Mouse (Mus musculus): ENCODE results near the gene Fhit. TPM values are rescaled to one million over a fixed set of nuclear protein-coding genes. Genes with fewer than 3 reads are reported as not detected.
A peak's percentile ranks its signal among the peaks of the same experiment; 100 is the strongest.

Gene Fhit
- polyA plus RNA-seq, 1 experiment from 2014 or later = 7.6 TPM

DNA sequence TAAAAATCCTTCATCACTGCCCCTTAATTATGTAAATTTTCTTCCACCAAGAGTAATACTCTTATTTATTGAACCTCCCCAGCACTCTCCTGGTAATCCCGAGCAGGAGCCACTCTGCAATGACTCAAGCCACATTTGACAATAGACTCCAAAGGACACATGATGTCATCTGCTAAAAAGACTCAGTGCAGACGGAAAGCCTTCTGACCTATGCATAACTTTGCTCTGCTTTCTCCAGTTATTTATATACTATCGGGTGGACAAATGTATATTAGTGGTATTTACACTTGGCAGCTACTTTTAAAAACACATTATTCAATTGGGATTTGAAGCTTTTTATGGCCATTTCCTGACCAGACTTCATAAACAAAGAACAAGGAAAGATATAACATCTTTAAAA, 304.2 kb downstream of the Fhit start:
- ATAC-seq = no peak
- no peak overlapping the region for H3K4me3 ChIP-seq (replicated peaks; ENCODE audit: low read length)
- H3K27ac ChIP-seq (ENCODE audit: low read length) = no peak overlapping the region
- no peaks in the 10 kb centered on the region for H3K9me3 ChIP-seq (ENCODE audit: control insufficient read depth, low read length)
- no peaks in the 10 kb centered on the region for H3K36me3 ChIP-seq (ENCODE audit: control insufficient read depth, insufficient read depth)
- no peaks in the 10 kb centered on the region for H3K27me3 ChIP-seq (replicated peaks; ENCODE audit: control insufficient read depth, insufficient read depth, low read length)
- H3K4me2 ChIP-seq (ENCODE audit: low read length) = no peak overlapping the region
- no peak overlapping the region for H3K9ac ChIP-seq (replicated peaks; ENCODE audit: low read depth, low read length)
- H3K4me1 ChIP-seq (replicated peaks; ENCODE audit: control insufficient read depth, insufficient read depth, low read length) = no peaks in the 10 kb centered on the region
- WGBS = 64% methylated on average over 3 of the region's 3 CpGs

GRCm38 (mm10) chr14:10851936-10852335, 309.9 kb downstream of the Fhit start:
- Histone ChIP-seq H3K27me3 (replicated peaks; ENCODE audit: control insufficient read depth, insufficient read depth, low read length) (no peaks in the 10 kb centered on the region), H3K4me1 (replicated peaks; ENCODE audit: control insufficient read depth, insufficient read depth, low read length) (no peaks in the 10 kb centered on the region), H3K36me3 (ENCODE audit: control insufficient read depth, insufficient read depth) (no peaks in the 10 kb centered on the region), H3K27ac (ENCODE audit: low read length) (no peak overlapping the region), H3K4me3 (replicated peaks; ENCODE audit: low read length) (no peak overlapping the region), H3K4me2 (ENCODE audit: low read length) (no peak overlapping the region), H3K9ac (replicated peaks; ENCODE audit: low read depth, low read length) (no peak overlapping the region), H3K9me3 (ENCODE audit: control insufficient read depth, low read length) (no peaks in the 10 kb centered on the region)
- WGBS = 87% methylated on average over 1 of the region's 1 CpGs
- ATAC-seq = no peak

DNA sequence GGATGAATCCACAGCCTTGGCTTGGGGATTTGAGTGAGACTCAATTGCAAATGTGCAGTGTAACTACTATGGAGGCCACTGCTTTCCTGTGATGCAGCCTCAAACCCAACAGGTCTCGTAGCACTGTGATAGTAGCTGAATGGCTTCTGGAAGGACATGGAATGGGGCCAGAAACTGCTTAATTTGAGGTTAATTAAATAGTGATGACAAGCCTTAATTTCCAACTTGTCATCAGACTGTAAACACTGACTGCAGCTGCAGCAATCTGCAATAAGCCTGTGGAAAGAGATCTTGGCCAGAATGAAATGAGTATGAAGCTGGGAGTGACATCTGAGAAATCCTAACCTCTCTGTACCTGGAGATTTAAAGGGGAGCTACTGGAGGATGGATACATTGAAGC, 325.8 kb downstream of the Fhit start:
- 0 out of 2 replicates have a peak, but pooled peaks cover 6% of the 10 kb centered on the region for H3K4me1 ChIP-seq (replicated peaks; ENCODE audit: control insufficient read depth, insufficient read depth, low read length)
- H3K9ac ChIP-seq (replicated peaks; ENCODE audit: low read depth, low read length) = no peak overlapping the region
- WGBS = 26% methylated on average over 1 of the region's 1 CpGs
- H3K27ac ChIP-seq (ENCODE audit: low read length) = no peak overlapping the region
- H3K36me3 ChIP-seq (ENCODE audit: control insufficient read depth, insufficient read depth) = no peaks in the 10 kb centered on the region
- ATAC-seq = peak; percentile 68
- no peaks in the 10 kb centered on the region for H3K27me3 ChIP-seq (replicated peaks; ENCODE audit: control insufficient read depth, insufficient read depth, low read length)
- no peak overlapping the region for H3K4me3 ChIP-seq (replicated peaks; ENCODE audit: low read length)
- no peak overlapping the region for H3K4me2 ChIP-seq (ENCODE audit: low read length)
- no peaks in the 10 kb centered on the region for H3K9me3 ChIP-seq (ENCODE audit: control insufficient read depth, low read length)

DNA sequence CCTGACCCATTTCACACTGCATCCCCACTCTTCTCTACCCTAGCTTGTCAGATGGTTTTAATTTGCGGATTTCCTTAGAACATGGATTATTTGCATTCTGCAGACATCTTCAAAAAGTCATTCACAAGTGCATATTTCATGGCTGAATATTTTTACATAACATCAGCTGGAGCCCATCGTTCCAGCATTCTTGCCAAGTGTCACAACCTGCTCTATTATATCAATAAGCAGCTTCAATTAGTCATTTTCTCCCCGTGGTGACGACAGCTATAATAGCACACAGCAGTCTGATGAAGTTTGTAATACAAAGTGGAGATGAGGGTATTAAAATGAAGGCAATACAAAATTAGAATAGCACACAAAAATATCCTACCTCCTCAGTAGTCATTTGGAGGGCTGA, 337.0 kb downstream of the Fhit start:
- Histone ChIP-seq H3K4me2 (ENCODE audit: low read length) (no peak overlapping the region), H3K4me3 (replicated peaks; ENCODE audit: low read length) (no peak overlapping the region), H3K36me3 (ENCODE audit: control insufficient read depth, insufficient read depth) (no peaks in the 10 kb centered on the region), H3K9me3 (ENCODE audit: control insufficient read depth, low read length) (no peaks in the 10 kb centered on the region), H3K9ac (replicated peaks; ENCODE audit: low read depth, low read length) (no peak overlapping the region), H3K27ac (ENCODE audit: low read length) (no peak overlapping the region), H3K27me3 (replicated peaks; ENCODE audit: control insufficient read depth, insufficient read depth, low read length) (no peaks in the 10 kb centered on the region), H3K4me1 (replicated peaks; ENCODE audit: control insufficient read depth, insufficient read depth, low read length) (no peaks in the 10 kb centered on the region)
- peak; percentile 78 for ATAC-seq
- WGBS = 18% methylated on average over 4 of the region's 4 CpGs

GRCm38 (mm10) chr14:10813551-10813950, 348.3 kb downstream of the Fhit start:
- no peak overlapping the region for H3K4me3 ChIP-seq (replicated peaks; ENCODE audit: low read length)
- H3K36me3 ChIP-seq (ENCODE audit: control insufficient read depth, insufficient read depth) = no peaks in the 10 kb centered on the region
- H3K4me1 ChIP-seq (replicated peaks; ENCODE audit: control insufficient read depth, insufficient read depth, low read length) = no peaks in the 10 kb centered on the region
- H3K9ac ChIP-seq (replicated peaks; ENCODE audit: low read depth, low read length) = no peak overlapping the region
- H3K9me3 ChIP-seq (ENCODE audit: control insufficient read depth, low read length) = no peaks in the 10 kb centered on the region
- no peak overlapping the region for H3K27ac ChIP-seq (ENCODE audit: low read length)
- ATAC-seq = peak; percentile 18; the same call in 1 of the 2 replicates
- 6% methylated on average over 2 of the region's 2 CpGs for WGBS
- no peak overlapping the region for H3K4me2 ChIP-seq (ENCODE audit: low read length)
- no peaks in the 10 kb centered on the region for H3K27me3 ChIP-seq (replicated peaks; ENCODE audit: control insufficient read depth, insufficient read depth, low read length)

GRCm38 (mm10) chr14:10798489-10799180, 363.2 kb downstream of the Fhit start:
- ATAC-seq = peak; percentile 34; the same call in 1 of the 2 replicates
- no peak overlapping the region for H3K4me3 ChIP-seq (replicated peaks; ENCODE audit: low read length)
- H3K27me3 ChIP-seq (replicated peaks; ENCODE audit: control insufficient read depth, insufficient read depth, low read length) = no peaks in the 10 kb centered on the region
- no peak overlapping the region for H3K27ac ChIP-seq (ENCODE audit: low read length)
- no peak overlapping the region for H3K9ac ChIP-seq (replicated peaks; ENCODE audit: low read depth, low read length)
- H3K36me3 ChIP-seq (ENCODE audit: control insufficient read depth, insufficient read depth) = no peaks in the 10 kb centered on the region
- H3K9me3 ChIP-seq (ENCODE audit: control insufficient read depth, low read length) = no peaks in the 10 kb centered on the region
- no peak overlapping the region for H3K4me2 ChIP-seq (ENCODE audit: low read length)
- H3K4me1 ChIP-seq (replicated peaks; ENCODE audit: control insufficient read depth, insufficient read depth, low read length) = peaks cover 9% of the 10 kb centered on the region
- 74% methylated on average over 4 of the region's 4 CpGs for WGBS

DNA sequence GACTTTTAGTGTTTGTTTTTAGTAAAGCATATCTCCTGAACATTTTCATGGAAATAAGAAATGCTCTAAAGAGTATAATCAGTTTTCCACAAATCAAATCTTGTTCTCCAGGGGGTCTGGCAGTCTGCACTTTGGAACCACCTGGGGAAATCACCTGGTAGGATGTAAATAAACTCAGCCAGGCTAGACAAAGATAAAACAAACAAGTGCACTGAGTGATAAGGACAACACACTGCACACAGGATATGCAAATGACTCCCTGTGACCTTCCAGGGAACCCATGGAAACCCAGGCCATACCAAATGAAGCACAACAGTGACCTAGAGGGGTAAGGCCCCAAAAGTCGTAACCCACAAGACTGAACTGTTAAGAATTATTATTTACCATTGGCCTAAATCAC, 364.2 kb downstream of the Fhit start:
- WGBS = 91% methylated on average over 1 of the region's 1 CpGs
- Histone ChIP-seq H3K36me3 (ENCODE audit: control insufficient read depth, insufficient read depth) (no peaks in the 10 kb centered on the region), H3K9ac (replicated peaks; ENCODE audit: low read depth, low read length) (no peak overlapping the region), H3K27me3 (replicated peaks; ENCODE audit: control insufficient read depth, insufficient read depth, low read length) (no peaks in the 10 kb centered on the region), H3K27ac (ENCODE audit: low read length) (no peak overlapping the region), H3K4me2 (ENCODE audit: low read length) (no peak overlapping the region), H3K9me3 (ENCODE audit: control insufficient read depth, low read length) (no peaks in the 10 kb centered on the region), H3K4me1 (replicated peaks; ENCODE audit: control insufficient read depth, insufficient read depth, low read length) (peaks cover 9% of the 10 kb centered on the region), H3K4me3 (replicated peaks; ENCODE audit: low read length) (no peak overlapping the region)
- ATAC-seq = no peak

DNA sequence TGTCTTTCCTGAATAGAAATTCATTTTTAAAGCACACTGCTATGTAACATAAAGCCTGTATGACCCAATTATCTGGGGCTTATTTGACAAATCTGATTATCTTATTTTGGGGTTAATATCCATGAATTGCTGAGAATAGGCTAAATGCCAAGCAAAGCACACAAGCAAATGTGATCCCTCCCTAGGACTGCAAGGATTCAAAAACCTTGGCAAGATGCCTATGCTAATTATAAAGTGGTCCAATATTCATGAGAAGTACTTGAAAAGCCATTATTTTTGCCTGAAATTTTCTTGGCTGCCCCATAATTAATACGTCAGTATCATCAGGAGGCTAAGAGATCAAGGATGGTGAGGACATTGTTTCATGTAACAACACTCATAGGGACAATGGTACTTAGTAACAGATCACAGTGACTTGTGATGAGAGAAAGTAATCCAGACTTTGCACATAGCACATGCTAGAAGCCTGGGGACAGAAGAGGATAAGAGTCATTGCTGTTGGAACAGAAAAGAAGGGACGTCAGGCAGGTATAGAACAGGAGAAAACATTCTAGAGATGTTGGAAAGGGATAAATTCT, 366.2 kb downstream of the Fhit start:
- 18% methylated on average over 2 of the region's 2 CpGs for WGBS
- H3K4me3 ChIP-seq (replicated peaks; ENCODE audit: low read length) = no peak overlapping the region
- ATAC-seq = peak; percentile 88

GRCm38 (mm10) chr14:10783929-10784328, 377.9 kb downstream of the Fhit start:
- no peak overlapping the region for H3K4me2 ChIP-seq (ENCODE audit: low read length)
- no peak overlapping the region for H3K4me3 ChIP-seq (replicated peaks; ENCODE audit: low read length)
- WGBS = 91% methylated on average over 3 of the region's 3 CpGs
- no peak overlapping the region for H3K9ac ChIP-seq (replicated peaks; ENCODE audit: low read depth, low read length)
- no peaks in the 10 kb centered on the region for H3K4me1 ChIP-seq (replicated peaks; ENCODE audit: control insufficient read depth, insufficient read depth, low read length)
- ATAC-seq = no peak
- no peaks in the 10 kb centered on the region for H3K9me3 ChIP-seq (ENCODE audit: control insufficient read depth, low read length)
- no peaks in the 10 kb centered on the region for H3K27me3 ChIP-seq (replicated peaks; ENCODE audit: control insufficient read depth, insufficient read depth, low read length)
- no peaks in the 10 kb centered on the region for H3K36me3 ChIP-seq (ENCODE audit: control insufficient read depth, insufficient read depth)
- no peak overlapping the region for H3K27ac ChIP-seq (ENCODE audit: low read length)

More for the DNA sequence above, 366.2 kb downstream of the Fhit start:
- no peaks in the 10 kb centered on the region for H3K9me3 ChIP-seq (ENCODE audit: control insufficient read depth, low read length)
- H3K27me3 ChIP-seq (replicated peaks; ENCODE audit: control insufficient read depth, insufficient read depth, low read length) = no peaks in the 10 kb centered on the region
- H3K9ac ChIP-seq (replicated peaks; ENCODE audit: low read depth, low read length) = no peak overlapping the region
- no peak overlapping the region for H3K4me2 ChIP-seq (ENCODE audit: low read length)
- no peak overlapping the region for H3K27ac ChIP-seq (ENCODE audit: low read length)
- H3K36me3 ChIP-seq (ENCODE audit: control insufficient read depth, insufficient read depth) = no peaks in the 10 kb centered on the region
- H3K4me1 ChIP-seq (replicated peaks; ENCODE audit: control insufficient read depth, insufficient read depth, low read length) = peaks cover 9% of the 10 kb centered on the region

Measured in forebrain, embryonic 16.5 days (tissue).